Mouse (Mus musculus) C2C12 (cell line): Measurements from ENCODE around the gene Snrnp48. TPM values are rescaled to one million over a fixed set of nuclear protein-coding genes. Genes with fewer than 3 reads are reported as not detected.

Experiments used
- H3K27me3 ChIP-seq: one replicate; pipeline ENCODE4 v1.6.1; 2011; ENCODE audit not compliant: control insufficient read depth, insufficient read depth, insufficient read length
- H3K36me3 ChIP-seq: one replicate; pipeline ENCODE4 v1.6.1; 2011; ENCODE audit not compliant: control insufficient read depth, insufficient read depth
- H3K4me3 ChIP-seq: one replicate; pipeline ENCODE4 v1.5.1; 2011; ENCODE audit warnings: mild to moderate bottlenecking, control low read depth; ENCODE audit not compliant: poor library complexity, insufficient read depth, severe bottlenecking
- H3K79me2 ChIP-seq: one replicate; pipeline ENCODE4 v1.6.1; 2011; ENCODE audit not compliant: control insufficient read depth, insufficient read depth
- H3K79me3 ChIP-seq: one replicate; pipeline ENCODE4 v1.6.1; 2011; ENCODE audit warnings: low read depth, control low read depth
- H3ac ChIP-seq: one replicate; pipeline ENCODE3; 2011; ENCODE audit warnings: low read depth; ENCODE audit not compliant: control insufficient read depth, insufficient read length
- CEBPB ChIP-seq: IDR thresholded peaks from one replicate; pipeline ENCODE4 v1.6.1; 2011; ENCODE audit warnings: low read depth, mild to moderate bottlenecking, control low read depth, moderate library complexity
- CTCF ChIP-seq: IDR thresholded peaks from one replicate; pipeline ENCODE4 v1.5.1; 2011; ENCODE audit not compliant: control insufficient read depth, insufficient read depth, insufficient read length
- FOSL1 ChIP-seq: IDR thresholded peaks from one replicate; pipeline ENCODE4 v1.8.0; 2011; ENCODE audit warnings: mild to moderate bottlenecking, low read length; ENCODE audit not compliant: poor library complexity, insufficient read depth, severe bottlenecking
- MAX ChIP-seq: IDR thresholded peaks from one replicate; pipeline ENCODE4 v1.6.1; 2011; ENCODE audit warnings: mild to moderate bottlenecking, control low read depth
- MYOD1 ChIP-seq: IDR thresholded peaks from one replicate; pipeline ENCODE4 v1.6.1; 2011; ENCODE audit warnings: low read depth; ENCODE audit not compliant: control insufficient read depth, insufficient read length
- MYOG ChIP-seq: IDR thresholded peaks from one replicate; pipeline ENCODE4 v1.6.1; 2011; ENCODE audit not compliant: control insufficient read depth, insufficient read length; ENCODE audit errors: extremely low read depth
- USF1 ChIP-seq: IDR thresholded peaks from one replicate; pipeline ENCODE4 v1.6.1; 2011; ENCODE audit warnings: low read depth, mild to moderate bottlenecking, control low read depth, moderate library complexity
- polyA plus RNA-seq: library from polyadenylated mRNA; unstranded; fragments of >200 nt; fragmentation: generic; extraction: Trizol; gene quantifications from one replicate; pipeline ENCODE4 v1.2.1, GENCODE M21; 2012; ENCODE audit warnings: missing spikeins

Snrnp48 gene
- polyA plus RNA-seq, 1 experiment = 10.2 TPM

DNA sequence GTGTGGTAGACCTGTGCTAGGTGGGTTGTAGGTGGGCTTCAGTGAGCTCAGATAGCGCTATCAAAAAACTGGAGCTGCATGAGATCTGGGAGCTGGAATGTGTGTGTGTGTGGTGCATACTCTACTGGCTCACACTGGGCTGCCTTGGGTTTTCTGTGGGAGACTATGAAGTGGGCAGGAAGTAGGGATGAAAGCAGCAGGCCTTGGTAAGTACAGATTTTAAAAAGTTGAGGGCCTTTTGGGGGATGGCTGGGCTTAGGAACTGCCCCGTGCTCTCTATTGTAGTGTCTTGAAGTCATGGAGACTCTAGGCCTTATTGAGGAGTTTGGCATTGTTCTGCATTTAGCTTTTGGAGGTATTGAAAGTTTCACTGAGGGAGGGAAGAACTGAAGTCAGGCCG, 13.9 kb downstream of the Snrnp48 start:
- H3K79me2 ChIP-seq = peaks cover 20% of the 10 kb centered on the region
- H3K79me3 ChIP-seq = peaks cover 8% of the 10 kb centered on the region
- no peak overlapping the region for H3K4me3 ChIP-seq
- TF ChIP-seq USF1 (no peak), FOSL1 (no peak), MYOG (no peak), CTCF (no peak), MAX (no peak), CEBPB (no peak), MYOD1 (no peak)
- peaks cover 95% of the 10 kb centered on the region for H3K36me3 ChIP-seq
- no peak overlapping the region for H3ac ChIP-seq
- H3K27me3 ChIP-seq = no peaks in the 10 kb centered on the region

DNA sequence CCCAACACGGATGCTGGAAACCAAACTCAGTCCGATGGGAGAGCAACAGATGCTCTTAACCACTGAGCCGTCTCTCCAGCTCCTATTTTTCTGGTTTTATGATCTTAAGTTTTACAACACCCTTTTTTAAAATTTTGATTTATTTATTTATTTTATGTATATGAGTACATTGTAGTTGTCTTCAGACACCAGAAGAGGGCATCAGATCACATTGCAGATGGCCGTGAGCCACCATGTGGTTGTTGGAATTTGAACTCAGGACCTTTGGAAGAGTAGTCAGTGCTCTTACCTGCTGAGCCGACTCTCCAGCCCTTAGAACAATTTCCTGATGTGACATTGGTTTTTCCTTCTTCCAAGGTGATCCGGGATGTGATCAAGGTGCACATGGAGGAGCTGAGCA, 15.6 kb downstream of the Snrnp48 start:
- H3K27me3 ChIP-seq = no peaks in the 10 kb centered on the region
- no peak overlapping the region for H3ac ChIP-seq
- no peak for TF ChIP-seq CEBPB
- TF ChIP-seq MYOG = no peak
- TF ChIP-seq MAX = no peak
- no peak for TF ChIP-seq USF1
- no peak for TF ChIP-seq CTCF
- no peak for TF ChIP-seq FOSL1
- TF ChIP-seq MYOD1 = no peak
- peaks cover 7% of the 10 kb centered on the region for H3K79me3 ChIP-seq
- no peak overlapping the region for H3K4me3 ChIP-seq
- peaks cover 16% of the 10 kb centered on the region for H3K79me2 ChIP-seq
- peaks cover 97% of the 10 kb centered on the region for H3K36me3 ChIP-seq

DNA sequence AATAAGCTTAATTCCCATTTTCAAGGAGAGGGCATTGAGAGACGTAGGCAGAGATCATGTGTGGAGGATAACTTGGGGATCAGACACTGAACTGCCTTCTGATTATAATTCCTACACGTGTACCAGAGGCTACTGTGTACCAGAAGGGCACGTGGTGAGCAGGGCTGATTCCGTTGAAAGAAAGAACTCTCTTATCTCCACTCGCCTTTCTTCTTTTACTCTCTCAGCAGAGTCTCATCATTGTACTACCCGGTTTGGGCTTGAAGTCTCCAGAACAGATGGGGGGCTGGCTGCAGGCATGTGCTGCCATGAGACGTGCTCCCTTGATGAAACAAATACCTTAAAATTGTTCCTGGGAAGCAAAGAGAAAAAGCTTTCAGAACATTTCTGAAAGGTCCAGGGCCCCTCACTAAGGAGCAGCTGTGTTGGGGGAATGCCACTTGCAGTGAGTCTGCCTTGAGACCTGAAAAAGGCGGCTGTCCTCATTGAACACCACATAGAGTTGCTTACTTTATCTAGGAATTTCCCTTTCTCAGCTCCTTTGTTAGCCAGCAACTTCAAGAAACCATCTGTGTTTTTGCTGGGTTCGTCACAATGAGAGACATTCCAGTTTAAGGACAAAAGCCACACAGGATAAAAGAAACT, 25.6 kb downstream of the Snrnp48 start:
- no peak overlapping the region for H3K4me3 ChIP-seq
- no peaks in the 10 kb centered on the region for H3K27me3 ChIP-seq
- no peaks in the 10 kb centered on the region for H3K79me2 ChIP-seq
- no peaks in the 10 kb centered on the region for H3K79me3 ChIP-seq
- H3K36me3 ChIP-seq = peaks cover 35% of the 10 kb centered on the region
- no peak overlapping the region for H3ac ChIP-seq
- TF ChIP-seq FOSL1 (no peak), MYOG (no peak), CTCF (no peak), MYOD1 (no peak), CEBPB (no peak), MAX (no peak), USF1 (no peak)

DNA sequence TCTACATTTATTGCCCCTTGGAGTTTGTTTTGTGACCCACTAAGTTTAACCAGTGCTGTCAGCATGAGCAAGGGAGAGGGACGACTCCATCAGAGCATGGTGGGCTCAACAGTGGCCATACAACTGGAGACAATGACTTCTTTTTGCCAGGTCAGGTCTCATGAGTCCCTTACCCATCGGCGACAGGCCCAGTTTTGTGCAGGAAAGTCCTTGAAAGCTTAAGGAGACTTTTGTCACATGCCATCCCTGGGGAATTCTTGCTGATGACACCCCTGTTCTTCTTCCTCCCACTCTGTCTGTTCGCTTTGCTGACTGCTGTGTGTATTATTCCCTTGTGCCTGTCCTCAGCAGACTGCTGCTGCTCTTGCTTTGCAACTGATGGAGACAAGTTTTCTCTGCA, 27.7 kb downstream of the Snrnp48 start:
- Histone ChIP-seq H3K36me3 (peaks cover 19% of the 10 kb centered on the region), H3K79me2 (no peaks in the 10 kb centered on the region), H3ac (no peak overlapping the region), H3K27me3 (no peaks in the 10 kb centered on the region), H3K79me3 (no peaks in the 10 kb centered on the region), H3K4me3 (no peak overlapping the region)
- TF ChIP-seq USF1 (no peak), MAX (no peak)

DNA sequence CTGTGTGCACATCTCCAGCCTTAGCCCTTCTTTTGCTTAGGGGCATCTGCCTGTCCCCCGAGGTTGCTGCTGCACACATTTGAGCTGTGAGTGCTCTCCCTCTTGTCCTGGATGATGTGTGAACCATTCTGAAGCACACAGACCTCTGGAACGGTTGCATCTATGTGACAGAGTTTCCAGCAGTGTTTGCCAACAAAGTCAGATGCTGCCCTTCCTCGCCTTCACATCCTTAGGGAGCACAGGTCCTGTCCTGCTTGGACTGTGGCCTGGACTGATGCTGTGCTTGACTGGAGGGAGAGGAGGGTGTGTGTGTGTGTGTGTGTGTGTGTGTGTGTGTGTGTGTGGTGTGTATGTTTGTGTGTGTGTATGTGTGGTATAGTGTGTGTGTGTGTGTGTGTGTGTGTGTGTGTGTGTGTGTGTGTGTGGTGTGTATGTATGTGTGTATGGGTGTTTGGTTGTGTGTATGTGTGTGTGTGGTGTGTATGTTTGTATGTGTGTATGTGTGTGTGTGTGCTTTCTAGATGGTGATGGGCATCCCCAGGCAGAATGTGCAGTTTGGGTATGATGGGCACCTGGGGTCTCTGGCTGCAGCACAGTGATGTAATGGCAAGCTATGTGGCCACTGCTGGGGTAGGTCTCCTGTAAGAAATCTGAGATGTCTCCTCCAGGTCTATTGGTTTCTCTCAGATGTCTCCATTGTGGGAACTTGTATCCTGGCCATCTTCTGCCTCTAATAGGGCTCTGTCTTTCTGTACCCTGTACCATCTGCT, 28.3 kb downstream of the Snrnp48 start:
- no peak overlapping the region for H3ac ChIP-seq
- H3K79me3 ChIP-seq = no peaks in the 10 kb centered on the region
- no peak overlapping the region for H3K4me3 ChIP-seq
- H3K36me3 ChIP-seq = peaks cover 13% of the 10 kb centered on the region
- no peak for TF ChIP-seq MYOD1
- no peak for TF ChIP-seq MYOG
- TF ChIP-seq CEBPB = no peak
- no peak for TF ChIP-seq CTCF
- no peak for TF ChIP-seq USF1
- no peak for TF ChIP-seq FOSL1
- no peak for TF ChIP-seq MAX
- H3K27me3 ChIP-seq = no peaks in the 10 kb centered on the region
- no peaks in the 10 kb centered on the region for H3K79me2 ChIP-seq

DNA sequence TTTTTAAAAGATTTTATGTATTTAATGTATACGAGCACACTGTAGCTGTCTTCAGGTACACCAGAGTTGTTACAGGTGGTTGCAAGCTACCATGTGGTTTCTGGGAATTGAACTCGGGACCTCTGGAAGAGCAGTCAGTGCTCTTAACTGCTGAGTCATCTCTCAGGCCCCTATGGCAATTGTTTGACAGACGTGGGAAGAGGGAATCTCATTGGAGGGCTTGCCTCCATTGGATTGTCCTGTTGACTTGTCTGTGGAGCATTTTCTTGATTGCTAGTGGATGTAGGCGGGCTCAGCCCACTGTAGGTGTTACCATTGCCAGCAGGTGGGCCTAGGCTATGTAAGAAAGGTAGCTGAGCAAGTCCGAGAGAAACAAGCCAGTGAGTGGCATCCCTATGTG, 29.9 kb downstream of the Snrnp48 start:
- TF ChIP-seq USF1 (no peak), CTCF (no peak), MYOD1 (no peak), MAX (no peak), CEBPB (no peak), MYOG (no peak), FOSL1 (no peak)
- H3ac ChIP-seq = no peak overlapping the region
- no peaks in the 10 kb centered on the region for H3K79me2 ChIP-seq
- H3K4me3 ChIP-seq = no peak overlapping the region
- no peaks in the 10 kb centered on the region for H3K27me3 ChIP-seq
- H3K36me3 ChIP-seq = no peaks in the 10 kb centered on the region
- H3K79me3 ChIP-seq = no peaks in the 10 kb centered on the region
